Mouse (Mus musculus) left cerebral cortex, postnatal 10 days (tissue): ENCODE results near the gene Phgr1. TPM values are rescaled to one million over a fixed set of nuclear protein-coding genes. Genes with fewer than 3 reads are reported as not detected.

Experiments
- DNase-seq, 2 experiments: peaks; one replicate each; pipeline ENCODE4 v3.0.0; 2021 to 2022; ENCODE audit warnings: low spot score in 2 of 2, mixed read lengths in 1 of 2; ENCODE audit errors: extremely low spot score in 1 of 2
- intact Hi-C: fragments of 180-260 bp; cut with DNase I; formaldehyde crosslinking; loops from one replicate; pipeline ENCODE4 v1.15.1; 2025
- total RNA-seq, 2 experiments: library from RNA; stranded (reverse); gene quantifications; 2 replicates each; pipeline ENCODE4 v1.2.3; 2021

Gene Phgr1
- not detected for total RNA-seq

GRCm38 (mm10) chr2:118772158-118772874 is at the start of gene Phgr1:
Gene Phgr1, plus strand, starts transcription at chr2:118772769.
- intact Hi-C loops: no loop called here
- DNase-seq: no peak

DNA sequence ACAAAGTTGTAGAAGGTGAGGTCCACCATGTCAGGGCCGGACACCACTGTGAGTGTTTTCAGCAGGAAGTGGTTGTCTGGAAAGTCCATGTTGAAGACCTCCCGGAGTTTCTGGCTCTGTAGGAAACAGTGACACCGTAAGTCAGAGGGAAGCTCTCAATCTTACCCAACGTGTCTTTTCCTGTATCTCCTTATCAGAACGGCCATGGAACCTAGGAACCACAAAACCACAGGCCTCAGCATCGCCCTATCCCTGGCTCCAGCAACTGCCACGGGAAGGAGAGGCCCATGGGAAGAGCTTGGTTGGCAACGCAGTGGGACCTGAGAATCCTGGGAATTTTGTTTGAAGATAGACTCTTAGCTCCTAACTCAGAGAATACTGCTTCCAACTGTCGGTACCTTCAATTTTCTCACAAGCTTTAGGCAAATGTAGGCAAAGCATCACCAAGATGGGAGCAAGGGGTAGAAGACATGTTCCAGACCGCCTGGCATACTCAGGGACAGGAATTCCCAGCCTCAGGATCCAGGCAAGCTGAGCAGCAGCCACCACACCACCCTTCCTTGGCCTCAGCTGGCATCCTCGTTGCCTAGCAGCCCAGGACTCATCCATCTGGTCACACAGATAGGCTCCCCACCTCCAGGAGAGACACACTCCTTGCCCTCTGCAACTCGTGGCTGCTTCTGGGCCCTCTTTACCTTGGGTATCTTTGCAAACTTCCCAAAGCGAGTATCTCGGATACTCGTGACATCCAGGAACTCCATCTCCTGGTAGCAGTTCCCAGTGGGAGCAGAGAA is 48.7 kb upstream of the Phgr1 start:
- intact Hi-C loops: no loop called here
- peak in 1 of 2 experiments; percentile 12 for DNase-seq

DNA sequence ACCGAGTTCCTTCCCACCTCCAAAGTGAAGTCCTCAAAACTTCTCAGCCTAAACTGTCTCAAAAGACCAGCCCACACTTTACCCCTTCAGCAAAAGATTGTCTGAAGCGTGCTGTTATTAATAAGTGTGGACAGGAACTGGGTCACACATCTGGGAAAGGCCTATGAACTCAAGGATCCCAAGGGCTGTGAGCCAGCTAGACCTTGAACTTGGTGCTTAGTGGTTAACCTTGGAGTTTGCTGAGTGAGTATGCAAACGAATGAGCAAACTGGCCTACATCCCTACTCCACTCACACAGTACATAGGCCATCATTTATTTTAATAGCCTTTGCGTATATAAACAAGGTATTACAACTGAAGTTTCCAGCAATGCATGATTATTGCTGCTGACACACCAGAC is 47.1 kb upstream of the Phgr1 start:
- intact Hi-C loops: no loop called here

DNA sequence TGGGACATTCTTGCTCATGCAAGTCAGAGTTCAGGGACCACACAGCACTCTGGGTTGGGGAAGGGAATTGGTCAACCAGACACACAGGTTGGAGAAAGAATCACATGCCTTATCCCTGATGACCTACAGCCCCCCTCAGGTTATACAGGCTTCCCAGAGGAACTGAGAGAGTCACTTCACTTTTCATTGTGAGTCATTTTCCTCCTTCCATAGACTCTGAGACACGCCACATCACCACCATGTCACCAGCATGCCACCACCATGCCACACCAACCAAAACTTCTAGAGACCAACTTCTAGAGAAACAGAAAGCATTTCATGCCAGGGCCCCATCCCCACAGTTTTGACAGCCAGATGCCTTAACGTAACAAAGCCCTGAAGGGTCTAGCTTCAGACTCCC is 45.7 kb upstream of the Phgr1 start:
- no peak for DNase-seq
- intact Hi-C loops: no loop called here

More for the DNA sequence above, 47.1 kb upstream of the Phgr1 start:
- DNase-seq: no peak

DNA sequence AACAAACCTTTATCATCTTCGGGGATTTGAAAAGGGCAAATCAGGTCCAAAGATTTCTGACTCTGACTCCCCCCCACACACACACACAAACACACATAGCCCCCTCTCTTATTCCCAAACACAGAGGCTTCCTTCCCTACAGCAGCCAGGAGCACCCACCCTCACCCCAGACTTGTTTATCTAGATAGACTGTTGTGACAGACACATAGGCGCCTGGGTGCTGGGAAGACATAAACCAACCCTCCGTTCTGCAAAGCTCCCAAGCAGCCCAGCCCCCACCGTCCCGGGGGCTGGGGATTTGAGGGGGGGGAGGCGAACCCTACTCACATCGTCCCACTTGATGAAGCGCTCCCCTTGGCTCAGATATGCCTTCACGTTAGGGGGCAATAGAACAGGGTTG is 44.7 kb upstream of the Phgr1 start:
- DNase-seq: peak in 1 of 2 experiments; percentile 27
- intact Hi-C loops: no loop called here

- DNase-seq: peak in 1 of 2 experiments; percentile 42
- intact Hi-C loops: no loop called here
Observed at GRCm38 (mm10) chr2:118728337-118728736, 44.2 kb upstream of the Phgr1 start, which contains the start of gene Plcb2. Gene Plcb2, minus strand, starts transcription at chr2:118728438.

DNA sequence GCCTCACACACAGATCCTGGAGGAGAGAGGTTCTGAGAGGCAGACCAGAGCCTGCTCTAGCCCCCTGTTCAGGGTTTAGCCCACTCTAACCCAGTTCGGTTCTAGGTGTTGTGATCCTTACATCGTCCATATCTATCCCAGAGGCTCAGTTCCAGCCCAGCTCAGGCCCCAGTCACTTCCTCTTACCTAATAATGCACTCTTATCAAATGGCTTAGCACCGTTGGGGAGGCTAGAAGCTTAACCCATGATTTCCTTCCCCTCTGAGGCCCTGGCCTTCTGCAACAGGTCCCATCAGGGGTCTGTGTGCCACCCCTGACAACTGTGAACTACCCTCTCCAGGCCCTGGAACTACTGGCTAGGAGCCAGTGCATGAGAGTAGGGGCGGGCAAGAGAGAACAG is 43.4 kb upstream of the Phgr1 start:
- intact Hi-C loops: no loop called here
- peak in 1 of 2 experiments; percentile 18 for DNase-seq

DNA sequence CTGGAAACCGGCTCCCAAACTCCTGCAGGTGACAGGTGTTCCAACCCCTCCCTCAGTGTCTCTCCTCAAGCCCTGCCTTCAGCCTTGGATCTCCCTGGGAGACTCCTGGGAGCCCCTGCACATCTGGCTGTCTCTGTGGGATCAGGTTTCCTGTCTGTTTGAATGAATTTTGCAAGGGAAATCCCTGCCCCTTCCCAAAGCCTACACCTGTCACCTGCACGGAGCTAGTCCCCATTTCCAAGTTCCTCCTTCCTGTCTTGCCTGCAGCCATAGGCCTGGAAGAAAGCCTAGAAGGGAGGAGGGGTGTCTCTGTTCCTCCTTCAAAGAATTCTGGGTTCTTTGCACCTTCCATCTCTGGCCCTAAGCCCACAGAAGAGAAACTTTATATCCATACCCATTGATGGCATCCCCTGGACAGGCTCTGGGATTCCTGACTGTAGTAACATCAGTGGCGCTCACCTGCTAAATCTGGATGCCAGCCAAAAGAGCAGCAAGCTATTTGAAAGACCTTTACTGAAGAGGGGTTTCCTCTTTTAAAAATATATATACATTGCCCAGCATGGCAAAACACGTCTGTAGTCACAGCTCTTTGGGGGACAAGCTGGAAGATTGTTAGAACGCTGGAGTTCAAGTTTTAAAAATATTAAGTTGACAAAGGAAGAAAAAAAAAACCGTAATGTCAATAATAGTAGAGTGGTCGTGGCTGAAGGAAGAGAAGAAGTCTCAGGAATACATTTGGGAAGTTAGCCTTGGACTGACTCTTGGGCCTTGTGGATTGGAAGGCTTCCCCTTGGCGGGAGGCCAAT is 42.5 kb upstream of the Phgr1 start:
- peak in 1 of 2 experiments; percentile 21 for DNase-seq
- intact Hi-C loops: loop anchor here (5.0 kb wide), 2 partner anchors 33 to 93 kb away; no protein-coding TSS in a partner anchor

DNA sequence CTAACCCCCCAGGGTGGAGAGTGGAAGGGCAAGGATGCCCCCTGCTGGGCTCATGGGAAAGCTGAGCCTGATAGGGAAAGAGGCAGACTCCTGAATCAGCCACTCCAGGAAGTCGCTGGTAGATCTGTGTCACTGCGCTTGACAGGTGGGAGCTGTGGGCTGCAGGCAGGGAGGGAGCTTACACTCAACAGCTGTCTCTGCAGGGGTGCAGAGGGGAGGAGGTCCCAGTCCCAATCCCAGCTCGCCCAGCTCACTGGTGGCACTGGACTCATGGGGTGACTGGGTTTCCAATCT is 42.0 kb upstream of the Phgr1 start:
- intact Hi-C loops: loop anchor here (5.0 kb wide), 2 partner anchors 33 to 93 kb away; no protein-coding TSS in a partner anchor
- peak; percentile 67 to 89 for DNase-seq

DNA sequence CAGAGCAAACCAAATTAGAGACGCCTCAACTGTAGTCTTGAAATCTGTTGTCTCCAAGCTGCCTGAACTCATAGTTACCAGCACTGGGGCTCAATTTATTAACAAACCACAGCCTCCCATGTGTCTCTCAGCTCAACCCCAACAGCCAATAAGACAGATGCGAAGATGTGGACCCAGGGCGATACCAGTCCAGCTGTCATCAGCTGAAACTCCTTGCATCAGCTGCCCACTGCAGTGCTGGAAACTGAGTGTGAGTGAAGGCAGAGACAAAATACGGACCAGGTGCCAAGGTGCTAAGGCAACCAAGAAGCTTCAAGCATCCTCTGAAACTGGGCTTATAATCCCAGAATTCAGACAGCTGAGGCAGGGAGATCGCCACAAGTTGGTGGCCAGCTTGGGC is 40.6 kb upstream of the Phgr1 start:
- DNase-seq: peak in 1 of 2 experiments; percentile 11
- intact Hi-C loops: loop anchor here (5.0 kb wide), 2 partner anchors 35 to 95 kb away; no protein-coding TSS in a partner anchor

DNA sequence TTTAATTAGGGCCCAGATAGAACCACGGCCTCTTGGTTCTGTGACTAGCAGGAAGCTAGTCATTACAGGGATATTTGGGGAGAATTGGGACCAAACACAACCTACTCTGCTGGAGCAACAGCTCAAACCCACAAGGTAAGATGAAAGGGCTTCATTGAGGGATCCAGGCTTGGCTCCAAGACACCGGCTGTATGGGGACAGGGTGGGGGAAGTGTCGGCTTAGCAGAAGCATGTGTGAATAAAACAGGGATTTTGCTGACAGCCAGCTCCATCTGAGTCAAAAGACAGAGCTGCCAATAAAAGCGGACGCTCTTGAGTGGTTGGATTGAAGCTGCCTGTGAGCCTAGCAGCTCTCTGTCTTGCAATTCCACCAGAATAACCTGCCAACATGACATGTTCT is 39.2 kb upstream of the Phgr1 start:
- DNase-seq: peak; percentile 43 to 44
- intact Hi-C loops: loop anchor here (5.0 kb wide), 2 partner anchors 36 to 96 kb away; no protein-coding TSS in a partner anchor

DNA sequence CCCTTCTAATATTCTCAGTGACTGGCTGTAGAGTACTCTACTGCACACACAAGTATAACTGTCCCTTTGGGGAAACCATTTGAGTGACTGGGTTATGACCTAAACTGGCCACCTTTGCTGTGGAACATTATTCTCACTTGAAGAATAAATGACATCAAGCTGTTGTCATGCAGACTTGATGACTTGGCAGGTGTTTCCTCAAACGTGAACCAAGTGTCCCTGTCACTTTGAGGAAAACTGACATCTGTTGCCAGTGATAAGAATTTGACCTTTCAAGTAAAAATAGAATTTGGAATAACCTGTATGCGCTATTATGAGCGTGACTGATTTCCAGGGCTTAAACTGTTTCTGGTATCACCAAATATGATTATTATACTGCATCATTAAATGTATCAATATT is 32.2 kb upstream of the Phgr1 start:
- intact Hi-C loops: no loop called here
- DNase-seq: no peak

GRCm38 (mm10) chr2:118741183-118741582 is 31.4 kb upstream of the Phgr1 start:
- intact Hi-C loops: no loop called here
- peak; percentile 8 to 55 for DNase-seq

DNA sequence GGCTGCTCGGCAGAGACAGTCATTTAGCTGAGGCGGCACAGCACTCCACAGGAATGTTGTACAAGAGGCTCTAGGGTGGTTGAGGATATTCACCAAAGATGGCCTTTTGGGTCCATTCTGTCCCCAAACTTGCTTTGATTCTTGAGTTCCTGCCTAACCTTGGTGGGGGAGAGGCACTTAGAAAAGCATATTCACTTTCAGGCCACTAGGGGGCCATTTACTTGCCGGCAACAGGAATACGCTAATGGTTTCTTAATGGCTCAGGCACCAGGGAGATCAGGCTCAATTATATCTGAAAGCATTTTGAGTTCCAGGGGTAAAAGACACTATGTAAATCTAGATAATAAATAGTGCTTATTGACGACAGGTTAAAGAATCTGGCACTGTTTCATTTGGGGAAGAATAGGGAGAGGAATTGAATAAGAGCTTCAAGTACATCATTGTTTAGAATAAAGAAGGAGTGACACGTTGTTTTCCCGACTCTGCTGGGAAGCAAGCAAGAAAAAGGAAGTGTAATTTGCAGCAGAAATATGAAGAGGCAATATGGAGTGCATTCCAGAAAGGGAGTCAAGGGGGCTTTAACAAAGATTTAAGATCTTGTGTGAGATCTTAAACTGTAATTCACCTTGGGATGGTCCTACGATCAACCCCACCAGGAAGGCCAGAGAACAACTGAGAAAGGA is 29.2 kb upstream of the Phgr1 start:
- intact Hi-C loops: no loop called here
- DNase-seq: peak in 1 of 2 experiments; percentile 19

GRCm38 (mm10) chr2:118744621-118745020 is 27.9 kb upstream of the Phgr1 start:
- intact Hi-C loops: loop anchor here (5.0 kb wide), 2 partner anchors 42 to 138 kb away; partner anchors contain the start of gene Ankrd63

GRCm38 (mm10) chr2:118745232-118745884 is 27.2 kb upstream of the Phgr1 start, which contains the start of gene Inafm2:
Gene Inafm2, plus strand, starts transcription at chr2:118745758.
- DNase-seq: peak; percentile 90 to 95
- intact Hi-C loops: loop anchor here (5.0 kb wide), 2 partner anchors 43 to 137 kb away; partner anchors contain the start of gene Ankrd63

More at GRCm38 (mm10) chr2:118744621-118745020, 27.9 kb upstream of the Phgr1 start:
- peak in 1 of 2 experiments; percentile 15 for DNase-seq
